Mouse (Mus musculus): ENCODE measurements around the gene Ppp1r8. TPM values are rescaled to one million over a fixed set of nuclear protein-coding genes. Genes with fewer than 3 reads are reported as not detected.

The Ppp1r8 gene
- polyA plus RNA-seq, 1 experiment = 59.9 TPM

GRCm38 (mm10) chr4:132863012-132863411, 20.0 kb upstream of the Ppp1r8 start:
- TF ChIP-seq POLR2A (IDR thresholded peaks at IDR 0.05; ENCODE audit: low read depth, low read length) (no peak), CTCF (IDR thresholded peaks at IDR 0.05; ENCODE audit: borderline replicate concordance, insufficient read depth, low read length) (no peak)

GRCm38 (mm10) chr4:132860880-132861279, 17.9 kb upstream of the Ppp1r8 start:
- no peak overlapping the region for H3K27ac ChIP-seq (ENCODE audit: insufficient read depth, low read length)
- 0 out of 2 replicates have a peak, but pooled peaks cover 2% of the 10 kb centered on the region for H3K4me1 ChIP-seq (ENCODE audit: control insufficient read depth, insufficient read depth, low read length)
- TF ChIP-seq CTCF (IDR thresholded peaks at IDR 0.05; ENCODE audit: borderline replicate concordance, insufficient read depth, low read length) = no peak
- TF ChIP-seq POLR2A (IDR thresholded peaks at IDR 0.05; ENCODE audit: low read depth, low read length) = no peak
- H3K4me3 ChIP-seq (ENCODE audit: insufficient read depth, low read length) = no peak overlapping the region

More at GRCm38 (mm10) chr4:132863012-132863411, 20.0 kb upstream of the Ppp1r8 start:
- 0 out of 2 replicates have a peak, but pooled peaks cover 2% of the 10 kb centered on the region for H3K4me1 ChIP-seq (ENCODE audit: control insufficient read depth, insufficient read depth, low read length)
- H3K4me3 ChIP-seq (ENCODE audit: insufficient read depth, low read length) = no peak overlapping the region
- no peak overlapping the region for H3K27ac ChIP-seq (ENCODE audit: insufficient read depth, low read length)

- Histone ChIP-seq H3K4me1 (ENCODE audit: control insufficient read depth, insufficient read depth, low read length) (peaks cover 8% of the 10 kb centered on the region; the same call in 1 of the 2 replicates), H3K4me3 (ENCODE audit: insufficient read depth, low read length) (peak overlapping the region; percentile 100; the same call in 1 of the 2 replicates), H3K27ac (ENCODE audit: insufficient read depth, low read length) (peak overlapping the region; percentile 70)
- no peak for TF ChIP-seq CTCF (IDR thresholded peaks at IDR 0.05; ENCODE audit: borderline replicate concordance, insufficient read depth, low read length)
- no peak for TF ChIP-seq POLR2A (IDR thresholded peaks at IDR 0.05; ENCODE audit: low read depth, low read length)
These were observed 719 bp upstream of the Ppp1r8 start for GRCm38 (mm10) chr4:132843705-132844071.

DNA sequence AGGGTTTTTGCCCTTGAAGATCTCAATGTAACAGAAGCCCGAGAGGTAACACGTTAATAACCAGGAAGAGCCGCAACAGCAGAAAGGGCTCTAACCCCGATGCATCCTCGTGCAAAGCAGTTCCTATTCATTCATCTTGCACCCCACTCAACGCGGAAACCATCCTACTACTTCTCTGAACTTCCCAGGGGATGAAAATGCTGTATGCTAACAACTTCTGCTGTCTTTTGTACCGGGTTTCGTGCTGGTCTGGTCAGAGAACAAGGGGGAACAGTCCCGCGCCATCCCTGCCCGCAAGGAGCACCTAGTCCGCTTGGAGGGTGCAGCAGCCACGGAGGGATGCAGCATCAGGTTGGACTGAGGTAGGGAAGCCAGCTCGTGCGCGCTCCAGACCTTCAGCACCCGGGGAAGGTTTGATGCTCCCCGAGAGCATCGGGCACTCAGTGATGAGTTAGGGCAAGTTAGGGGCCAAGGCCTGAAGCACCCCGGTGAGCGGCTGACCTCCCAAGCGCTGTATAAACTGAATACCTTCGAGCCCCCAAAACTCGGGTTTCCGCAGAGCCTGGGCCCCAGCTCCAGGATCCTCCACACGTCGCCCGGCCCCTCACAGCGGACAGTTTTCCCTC, 575 bp downstream of the Ppp1r8 start:
- H3K4me1 ChIP-seq (ENCODE audit: control insufficient read depth, insufficient read depth, low read length) = peaks cover 8% of the 10 kb centered on the region; the same call in 1 of the 2 replicates
- TF ChIP-seq POLR2A (IDR thresholded peaks at IDR 0.05; ENCODE audit: low read depth, low read length) (no peak), CTCF (IDR thresholded peaks at IDR 0.05; ENCODE audit: borderline replicate concordance, insufficient read depth, low read length) (no peak)
- H3K27ac ChIP-seq (ENCODE audit: insufficient read depth, low read length) = peak overlapping the region; percentile 63
- peak overlapping the region; percentile 100 for H3K4me3 ChIP-seq (ENCODE audit: insufficient read depth, low read length)

GRCm38 (mm10) chr4:132841493-132841892, 1.5 kb downstream of the Ppp1r8 start:
- H3K4me1 ChIP-seq (ENCODE audit: control insufficient read depth, insufficient read depth, low read length) = peaks cover 8% of the 10 kb centered on the region; the same call in 1 of the 2 replicates
- no peak for TF ChIP-seq CTCF (IDR thresholded peaks at IDR 0.05; ENCODE audit: borderline replicate concordance, insufficient read depth, low read length)
- TF ChIP-seq POLR2A (IDR thresholded peaks at IDR 0.05; ENCODE audit: low read depth, low read length) = no peak
- no peak overlapping the region for H3K27ac ChIP-seq (ENCODE audit: insufficient read depth, low read length)
- H3K4me3 ChIP-seq (ENCODE audit: insufficient read depth, low read length) = peak overlapping the region; percentile 100

- Histone ChIP-seq H3K27ac (ENCODE audit: insufficient read depth, low read length) (no peak overlapping the region), H3K4me3 (ENCODE audit: insufficient read depth, low read length) (no peak overlapping the region), H3K4me1 (ENCODE audit: control insufficient read depth, insufficient read depth, low read length) (no peaks in the 10 kb centered on the region)
- no peak for TF ChIP-seq POLR2A (IDR thresholded peaks at IDR 0.05; ENCODE audit: low read depth, low read length)
- TF ChIP-seq CTCF (IDR thresholded peaks at IDR 0.05; ENCODE audit: borderline replicate concordance, insufficient read depth, low read length) = peak; percentile 37; the same call in 1 of the 2 replicates
These were observed 19.2 kb downstream of the Ppp1r8 start for GRCm38 (mm10) chr4:132823614-132824366.

DNA sequence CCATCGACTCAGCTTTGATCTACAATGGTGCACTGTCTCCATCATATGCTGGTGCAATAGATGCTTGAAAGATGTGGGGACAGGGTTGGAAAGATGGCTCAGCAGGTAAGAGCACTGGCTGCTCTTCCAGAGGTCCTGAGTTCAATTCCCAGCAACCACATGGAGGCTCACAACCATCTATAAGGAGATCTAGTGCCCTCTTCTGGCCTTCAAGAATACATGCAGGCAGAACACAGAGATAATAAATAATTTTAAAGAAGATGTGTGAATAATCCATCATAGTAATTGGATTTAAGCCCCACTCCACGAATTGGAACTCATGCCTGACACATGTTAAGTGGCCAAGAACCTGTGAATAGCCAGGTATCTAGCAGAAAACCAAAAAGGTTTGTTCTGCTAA, 24.5 kb downstream of the Ppp1r8 start:
- no peak overlapping the region for H3K4me3 ChIP-seq (ENCODE audit: insufficient read depth, low read length)
- no peak for TF ChIP-seq POLR2A (IDR thresholded peaks at IDR 0.05; ENCODE audit: low read depth, low read length)
- TF ChIP-seq CTCF (IDR thresholded peaks at IDR 0.05; ENCODE audit: borderline replicate concordance, insufficient read depth, low read length) = no peak
- no peak overlapping the region for H3K27ac ChIP-seq (ENCODE audit: insufficient read depth, low read length)
- no peaks in the 10 kb centered on the region for H3K4me1 ChIP-seq (ENCODE audit: control insufficient read depth, insufficient read depth, low read length)

DNA sequence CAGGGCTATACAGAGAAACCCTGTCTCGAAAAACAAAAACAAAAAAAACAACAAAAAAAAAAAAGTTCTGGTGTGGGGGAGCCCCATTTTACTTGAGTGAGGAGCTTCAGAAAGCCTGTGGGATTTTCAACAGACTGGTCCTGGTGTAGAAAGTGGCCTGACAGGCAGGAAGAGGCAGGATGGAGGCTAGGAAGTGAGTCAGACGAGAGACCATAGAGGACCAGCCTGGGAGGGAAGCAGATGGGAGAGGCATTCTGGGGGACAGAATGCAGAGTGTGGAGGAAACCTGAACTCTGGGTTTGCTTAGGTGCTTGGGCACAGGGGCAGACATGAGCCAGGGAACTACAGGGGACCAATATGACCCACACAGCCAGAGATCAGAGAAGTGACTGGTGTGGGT, 26.1 kb downstream of the Ppp1r8 start:
- no peaks in the 10 kb centered on the region for H3K4me1 ChIP-seq (ENCODE audit: control insufficient read depth, insufficient read depth, low read length)
- TF ChIP-seq CTCF (IDR thresholded peaks at IDR 0.05; ENCODE audit: borderline replicate concordance, insufficient read depth, low read length) (no peak), POLR2A (IDR thresholded peaks at IDR 0.05; ENCODE audit: low read depth, low read length) (no peak)
- H3K4me3 ChIP-seq (ENCODE audit: insufficient read depth, low read length) = no peak overlapping the region
- no peak overlapping the region for H3K27ac ChIP-seq (ENCODE audit: insufficient read depth, low read length)

DNA sequence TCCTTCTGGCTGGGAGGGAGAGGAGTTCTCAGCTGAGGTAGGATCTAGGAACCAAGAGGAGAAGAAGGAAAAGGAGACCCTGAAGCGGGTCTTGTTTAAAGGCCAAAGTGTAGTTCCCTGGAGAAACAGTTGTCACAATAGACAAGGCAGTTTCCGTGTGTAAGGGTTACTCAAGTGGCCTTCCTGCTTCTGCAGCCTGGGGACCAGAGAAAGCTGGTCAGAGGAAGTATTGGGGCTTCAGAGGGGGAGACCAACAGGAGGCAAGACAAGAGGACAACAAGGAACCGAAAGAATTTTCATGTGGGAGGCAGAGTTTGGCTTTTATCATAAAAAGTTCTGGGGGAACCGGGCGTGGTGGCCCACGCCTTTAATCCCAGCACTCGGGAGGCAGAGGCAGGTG, 26.6 kb downstream of the Ppp1r8 start:
- H3K27ac ChIP-seq (ENCODE audit: insufficient read depth, low read length) = no peak overlapping the region
- H3K4me3 ChIP-seq (ENCODE audit: insufficient read depth, low read length) = no peak overlapping the region
- no peak for TF ChIP-seq POLR2A (IDR thresholded peaks at IDR 0.05; ENCODE audit: low read depth, low read length)
- no peak for TF ChIP-seq CTCF (IDR thresholded peaks at IDR 0.05; ENCODE audit: borderline replicate concordance, insufficient read depth, low read length)
- no peaks in the 10 kb centered on the region for H3K4me1 ChIP-seq (ENCODE audit: control insufficient read depth, insufficient read depth, low read length)

GRCm38 (mm10) chr4:132809621-132810020, 33.3 kb downstream of the Ppp1r8 start:
- Histone ChIP-seq H3K27ac (ENCODE audit: insufficient read depth, low read length) (no peak overlapping the region), H3K4me1 (ENCODE audit: control insufficient read depth, insufficient read depth, low read length) (no peaks in the 10 kb centered on the region), H3K4me3 (ENCODE audit: insufficient read depth, low read length) (no peak overlapping the region)
- TF ChIP-seq CTCF (IDR thresholded peaks at IDR 0.05; ENCODE audit: borderline replicate concordance, insufficient read depth, low read length) (no peak), POLR2A (IDR thresholded peaks at IDR 0.05; ENCODE audit: low read depth, low read length) (no peak)
